Mouse (Mus musculus): Measurements from ENCODE around the gene Ciao1. TPM values are rescaled to one million over a fixed set of nuclear protein-coding genes. Genes with fewer than 3 reads are reported as not detected.
A peak's percentile ranks its signal among the peaks of the same experiment; 100 is the strongest.

The Ciao1 gene
- polyA plus RNA-seq (2012; rRNA removed) = 43.6 and 43.8 TPM in 2 replicates

- Histone ChIP-seq H3K27ac (ENCODE audit: insufficient read depth, low read length) (peak within 1 kb of the TSS; percentile 82), H3K27me3 (ENCODE audit: control insufficient read depth, insufficient read depth, low read length) (no peaks in the 10 kb centered on the region; the same call in 1 of the 2 replicates), H3K4me1 (ENCODE audit: control insufficient read depth, insufficient read depth, insufficient read length) (peaks cover 2% of the 10 kb centered on the region; the same call in 1 of the 2 replicates), H3K36me3 (ENCODE audit: control insufficient read depth, insufficient read depth, low read length) (peaks cover 18% of the 10 kb centered on the region), H3K4me3 (ENCODE audit: extremely low read depth, insufficient read depth, insufficient read length) (peak within 1 kb of the TSS; percentile 97)
- peak; percentile 97 to 98 for DNase-seq (ENCODE audit: low read depth in 1 of 2, low spot score in 2 of 2)
- WGBS = 2% methylated on average over 53 of the region's 53 CpGs
- TF ChIP-seq POLR2A (IDR thresholded peaks at IDR 0.05; ENCODE audit: low read depth, low read length) (peak; percentile 55), CTCF (IDR thresholded peaks at IDR 0.05; ENCODE audit: extremely low read depth, insufficient read depth, insufficient read length, insufficient replicate concordance) (no peak)
These were observed at the start of gene Ciao1, which contains the start of gene Tmem127 for GRCm38 (mm10) chr2:127247592-127248333. Gene Ciao1, minus strand, starts transcription at chr2:127247816. Gene Tmem127, plus strand, starts transcription at chr2:127247908.

DNA sequence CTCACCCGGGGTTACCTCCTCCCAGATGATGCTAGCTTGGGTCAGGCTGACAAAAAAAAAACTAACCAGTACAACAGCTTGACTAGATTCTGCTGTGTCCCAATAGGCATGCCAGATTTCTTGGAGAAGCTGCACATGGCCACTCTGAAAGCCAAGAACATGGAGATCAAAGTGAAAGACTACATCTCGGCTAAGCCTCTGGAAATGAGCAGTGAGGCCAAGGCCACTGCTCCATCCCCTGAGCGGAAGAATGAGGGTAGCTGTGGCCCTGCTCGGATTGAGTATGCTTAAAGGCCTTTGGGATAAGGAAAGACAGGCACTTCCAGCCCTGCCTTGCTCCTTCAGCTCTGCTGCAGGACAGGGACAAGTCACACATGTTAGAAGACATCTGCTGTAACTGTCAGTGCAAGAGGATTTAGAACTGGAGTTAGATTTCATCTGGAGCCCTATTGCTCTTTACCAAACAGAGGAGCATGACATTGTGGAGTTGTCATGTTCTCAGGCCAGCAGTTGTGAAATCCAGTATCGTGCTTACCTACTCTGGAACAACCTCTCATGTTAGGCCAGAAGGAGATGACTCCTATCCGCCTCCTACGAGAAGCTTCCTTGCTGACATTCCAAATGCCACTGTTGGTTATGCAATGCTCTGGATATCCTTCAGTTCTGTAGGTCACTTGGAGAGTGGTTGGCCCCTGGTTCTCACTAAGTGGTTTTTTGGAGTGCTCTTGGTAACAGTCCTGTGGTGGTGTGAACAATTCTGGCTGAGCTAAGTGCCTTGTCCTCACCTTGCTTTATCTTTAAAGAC lies 49.6 kb upstream of the Ciao1 start:
- no peak for TF ChIP-seq CTCF (IDR thresholded peaks at IDR 0.05; ENCODE audit: extremely low read depth, insufficient read depth, insufficient read length, insufficient replicate concordance)
- WGBS = 96% methylated on average over 7 of the region's 7 CpGs
- H3K4me3 ChIP-seq (ENCODE audit: extremely low read depth, insufficient read depth, insufficient read length) = no peak overlapping the region
- DNase-seq (ENCODE audit: low read depth in 1 of 2, low spot score in 2 of 2) = no peak
- H3K27me3 ChIP-seq (ENCODE audit: control insufficient read depth, insufficient read depth, low read length) = no peaks in the 10 kb centered on the region
- H3K27ac ChIP-seq (ENCODE audit: insufficient read depth, low read length) = no peak overlapping the region
- H3K36me3 ChIP-seq (ENCODE audit: control insufficient read depth, insufficient read depth, low read length) = peaks cover 29% of the 10 kb centered on the region
- no peaks in the 10 kb centered on the region for H3K4me1 ChIP-seq (ENCODE audit: control insufficient read depth, insufficient read depth, insufficient read length)

GRCm38 (mm10) chr2:127292250-127292649 lies 44.6 kb upstream of the Ciao1 start:
- Histone ChIP-seq H3K27ac (ENCODE audit: insufficient read depth, low read length) (no peak overlapping the region), H3K36me3 (ENCODE audit: control insufficient read depth, insufficient read depth, low read length) (peaks cover 38% of the 10 kb centered on the region), H3K4me1 (ENCODE audit: control insufficient read depth, insufficient read depth, insufficient read length) (no peaks in the 10 kb centered on the region), H3K4me3 (ENCODE audit: extremely low read depth, insufficient read depth, insufficient read length) (no peak overlapping the region), H3K27me3 (ENCODE audit: control insufficient read depth, insufficient read depth, low read length) (no peaks in the 10 kb centered on the region)
- no peak for DNase-seq (ENCODE audit: low read depth in 1 of 2, low spot score in 2 of 2)
- WGBS = 94% methylated on average over 4 of the region's 4 CpGs
- TF ChIP-seq CTCF (IDR thresholded peaks at IDR 0.05; ENCODE audit: extremely low read depth, insufficient read depth, insufficient read length, insufficient replicate concordance) (no peak), POLR2A (IDR thresholded peaks at IDR 0.05; ENCODE audit: low read depth, low read length) (no peak)

DNA sequence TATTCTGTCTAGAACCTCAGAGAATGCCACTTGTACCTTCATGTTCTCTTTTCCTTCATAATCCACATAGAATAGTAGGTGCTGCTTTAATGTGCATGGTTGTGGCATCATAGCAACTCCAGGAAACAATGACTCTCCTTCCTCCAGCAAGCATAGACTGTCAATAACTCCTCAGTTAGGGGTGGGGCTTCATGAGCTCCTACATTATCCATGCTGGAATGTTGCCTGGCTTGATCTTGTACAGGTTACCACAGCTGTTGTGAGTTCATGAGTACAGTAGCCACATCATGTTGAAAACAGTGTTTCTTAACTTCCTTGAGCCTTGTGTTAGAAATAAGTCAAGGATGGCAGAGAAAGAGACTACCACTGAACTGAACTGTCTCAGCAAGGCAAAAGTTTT lies 30.5 kb upstream of the Ciao1 start:
- no peak for DNase-seq (ENCODE audit: low read depth in 1 of 2, low spot score in 2 of 2)
- Histone ChIP-seq H3K27me3 (ENCODE audit: control insufficient read depth, insufficient read depth, low read length) (no peaks in the 10 kb centered on the region), H3K27ac (ENCODE audit: insufficient read depth, low read length) (no peak overlapping the region)

DNA sequence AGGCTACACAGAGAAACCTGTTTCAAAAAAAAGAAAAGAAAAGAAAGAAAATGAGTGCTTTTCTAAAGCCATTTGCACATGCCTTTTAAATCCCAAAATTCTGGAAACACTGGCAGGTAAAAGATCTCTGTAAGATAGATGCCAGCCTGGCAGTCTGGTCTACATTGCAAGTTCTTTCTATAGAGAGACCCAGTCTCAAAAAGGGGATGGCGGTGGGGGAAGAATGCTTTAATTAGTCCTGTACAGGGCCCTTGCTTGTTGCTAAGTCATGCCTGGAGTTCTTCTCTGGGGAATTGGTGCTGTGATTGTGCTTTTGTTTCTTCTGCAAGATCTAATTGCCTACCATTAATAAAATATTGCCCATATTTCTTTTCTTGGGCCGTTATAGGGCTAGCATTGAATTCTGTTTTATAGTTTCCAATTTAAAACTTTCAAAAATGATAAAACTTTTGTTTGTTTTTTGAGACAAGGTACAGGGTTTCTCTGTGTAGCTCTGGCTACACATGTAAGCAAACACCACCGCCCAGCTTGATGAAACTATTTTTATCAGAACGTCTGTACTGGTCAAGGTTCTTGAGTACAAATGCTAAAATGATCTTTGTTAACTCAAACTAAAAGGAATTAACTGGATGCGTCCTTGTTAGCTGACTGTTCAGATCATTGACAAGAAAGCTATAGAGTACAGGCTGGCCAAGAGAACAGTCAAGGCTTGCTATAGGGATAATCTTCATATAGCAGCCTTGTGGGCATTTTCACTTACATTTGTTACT lies 28.1 kb upstream of the Ciao1 start:
- no peak for DNase-seq (ENCODE audit: low read depth in 1 of 2, low spot score in 2 of 2)
- H3K36me3 ChIP-seq (ENCODE audit: control insufficient read depth, insufficient read depth, low read length) = no peaks in the 10 kb centered on the region
- no peak overlapping the region for H3K27ac ChIP-seq (ENCODE audit: insufficient read depth, low read length)
- H3K4me1 ChIP-seq (ENCODE audit: control insufficient read depth, insufficient read depth, insufficient read length) = peaks cover 8% of the 10 kb centered on the region; the same call in 1 of the 2 replicates
- H3K27me3 ChIP-seq (ENCODE audit: control insufficient read depth, insufficient read depth, low read length) = no peaks in the 10 kb centered on the region
- TF ChIP-seq CTCF (IDR thresholded peaks at IDR 0.05; ENCODE audit: extremely low read depth, insufficient read depth, insufficient read length, insufficient replicate concordance) = no peak
- no peak for TF ChIP-seq POLR2A (IDR thresholded peaks at IDR 0.05; ENCODE audit: low read depth, low read length)
- no peak overlapping the region for H3K4me3 ChIP-seq (ENCODE audit: extremely low read depth, insufficient read depth, insufficient read length)
- WGBS = 90% methylated on average over 5 of the region's 5 CpGs

More for the DNA sequence above, 30.5 kb upstream of the Ciao1 start:
- Histone ChIP-seq H3K4me1 (ENCODE audit: control insufficient read depth, insufficient read depth, insufficient read length) (peaks cover 2% of the 10 kb centered on the region; the same call in 1 of the 2 replicates), H3K36me3 (ENCODE audit: control insufficient read depth, insufficient read depth, low read length) (no peaks in the 10 kb centered on the region), H3K4me3 (ENCODE audit: extremely low read depth, insufficient read depth, insufficient read length) (no peak overlapping the region)
- TF ChIP-seq CTCF (IDR thresholded peaks at IDR 0.05; ENCODE audit: extremely low read depth, insufficient read depth, insufficient read length, insufficient replicate concordance) (no peak), POLR2A (IDR thresholded peaks at IDR 0.05; ENCODE audit: low read depth, low read length) (no peak)

GRCm38 (mm10) chr2:127274590-127274989 lies 27.0 kb upstream of the Ciao1 start:
- Histone ChIP-seq H3K27ac (ENCODE audit: insufficient read depth, low read length) (no peak overlapping the region; the same call in 1 of the 2 replicates), H3K4me3 (ENCODE audit: extremely low read depth, insufficient read depth, insufficient read length) (no peak overlapping the region), H3K4me1 (ENCODE audit: control insufficient read depth, insufficient read depth, insufficient read length) (peaks cover 8% of the 10 kb centered on the region; the same call in 1 of the 2 replicates), H3K27me3 (ENCODE audit: control insufficient read depth, insufficient read depth, low read length) (no peaks in the 10 kb centered on the region), H3K36me3 (ENCODE audit: control insufficient read depth, insufficient read depth, low read length) (no peaks in the 10 kb centered on the region)
- no peak for TF ChIP-seq POLR2A (IDR thresholded peaks at IDR 0.05; ENCODE audit: low read depth, low read length)
- TF ChIP-seq CTCF (IDR thresholded peaks at IDR 0.05; ENCODE audit: extremely low read depth, insufficient read depth, insufficient read length, insufficient replicate concordance) = no peak
- DNase-seq (ENCODE audit: low read depth in 1 of 2, low spot score in 2 of 2) = no peak
- WGBS = 92% methylated on average over 2 of the region's 2 CpGs

Measured in spleen, adult 2 months (tissue).